Comparison of ENCODE assay signal across 19 mouse cellular contexts in genomic region chr1:54119638-54120320, GRCm38 (mm10).
DNase-seq lines count a peak whose midpoint lies in the region; ATAC-seq lines count a peak whose summit lies in the region.
"Had no signal": no experiment of that assay in that cellular context is flagged by ENCODE, and none has a peak within 500 bp of the region (broad histone marks: within the 10 kb centered on the region; RNA-seq: fewer than 3 reads in every experiment).

No protein-coding gene starts in this region.

- ATAC-seq in hindbrain, embryonic 11.5 days (ENCODE audit: low FRiP score), result peak; percentile 71; the same call in 1 of the 2 replicates
- peak; percentile 68 for ATAC-seq in hindbrain, embryonic 12.5 days (ENCODE audit: low FRiP score)
- ATAC-seq in midbrain, embryonic 12.5 days (ENCODE audit: low FRiP score, low read depth), result peak; percentile 85
- ATAC-seq in liver, embryonic 12.5 days, result no peak

- no peak overlapping the region for H3K4me2 ChIP-seq in hindbrain, embryonic 11.5 days (replicated peaks; ENCODE audit: low read depth, low read length)
- no peak overlapping the region for H3K4me2 ChIP-seq in hindbrain, embryonic 12.5 days (replicated peaks)
- H3K4me2 ChIP-seq in midbrain, embryonic 12.5 days (replicated peaks), result no peak overlapping the region
- no peak overlapping the region for H3K4me2 ChIP-seq in liver, embryonic 12.5 days
- H3K4me2 ChIP-seq: lung, embryonic 14.5 days had no signal

- peak; percentile 14 for DNase-seq in hindbrain, embryonic 11.5 days (ENCODE audit: low spot score)
- DNase-seq in hindbrain, embryonic 10.5 days (ENCODE audit: low spot score), result no peak
- no peak for DNase-seq in adrenal gland, adult 8-10 months
- no peak for DNase-seq in retina, postnatal 1 day
- DNase-seq: adrenal gland, postnatal 25 days; cerebellum, postnatal 36 days; gastrocnemius, adult 2 months; heart, postnatal 4 days; kidney, adult 18-20 months; kidney, postnatal 4 days; lung, embryonic 14.5 days; thymus, postnatal 25 days had no signal

- no peak overlapping the region for H3K4me3 ChIP-seq in hindbrain, embryonic 11.5 days (ENCODE audit: low read depth, low read length)
- H3K4me3 ChIP-seq in hindbrain, embryonic 10.5 days, result no peak overlapping the region
- H3K4me3 ChIP-seq in hindbrain, embryonic 12.5 days, result no peak overlapping the region
- no peak overlapping the region for H3K4me3 ChIP-seq in midbrain, embryonic 12.5 days
- no peak overlapping the region for H3K4me3 ChIP-seq in liver, embryonic 12.5 days
- H3K4me3 ChIP-seq: erythroblast, embryonic 14.5 days; gastrocnemius, adult 2 months; heart, embryonic 10.5 days had no signal

- H3K4me1 ChIP-seq in hindbrain, embryonic 11.5 days (replicated peaks; ENCODE audit: control insufficient read depth, insufficient read depth, low read length), result no peaks in the 10 kb centered on the region
- H3K4me1 ChIP-seq in hindbrain, embryonic 10.5 days (replicated peaks), result peaks cover 6% of the 10 kb centered on the region
- peaks cover 6% of the 10 kb centered on the region; the same call in 1 of the 2 replicates for H3K4me1 ChIP-seq in hindbrain, embryonic 12.5 days
- peaks cover 6% of the 10 kb centered on the region; the same call in 1 of the 2 replicates for H3K4me1 ChIP-seq in midbrain, embryonic 12.5 days
- H3K4me1 ChIP-seq in liver, embryonic 12.5 days, result no peaks in the 10 kb centered on the region

- no peaks in the 10 kb centered on the region for H3K36me3 ChIP-seq in hindbrain, embryonic 11.5 days (ENCODE audit: control insufficient read depth, insufficient read depth, low read length)
- no peaks in the 10 kb centered on the region for H3K36me3 ChIP-seq in hindbrain, embryonic 10.5 days
- H3K36me3 ChIP-seq in hindbrain, embryonic 12.5 days, result no peaks in the 10 kb centered on the region
- H3K36me3 ChIP-seq in midbrain, embryonic 12.5 days, result no peaks in the 10 kb centered on the region
- H3K36me3 ChIP-seq in liver, embryonic 12.5 days, result no peaks in the 10 kb centered on the region
- H3K36me3 ChIP-seq: G1E; heart, embryonic 10.5 days had no signal

- 68% methylated on average over 9 of the region's 9 CpGs for WGBS in hindbrain, embryonic 11.5 days
- 72% methylated on average over 9 of the region's 9 CpGs for WGBS in hindbrain, embryonic 10.5 days
- 71% methylated on average over 9 of the region's 9 CpGs for WGBS in hindbrain, embryonic 12.5 days
- WGBS in midbrain, embryonic 12.5 days, result 61% methylated on average over 9 of the region's 9 CpGs
- WGBS in liver, embryonic 12.5 days (ENCODE audit: insufficient replicate concordance), result 71% methylated on average over 9 of the region's 9 CpGs

- H3K27me3 ChIP-seq in hindbrain, embryonic 11.5 days (ENCODE audit: control insufficient read depth, insufficient read depth, low read length), result no peaks in the 10 kb centered on the region
- no peaks in the 10 kb centered on the region for H3K27me3 ChIP-seq in hindbrain, embryonic 10.5 days (ENCODE audit: insufficient read depth, poor library complexity, severe bottlenecking)
- H3K27me3 ChIP-seq in hindbrain, embryonic 12.5 days, result no peaks in the 10 kb centered on the region
- no peaks in the 10 kb centered on the region for H3K27me3 ChIP-seq in midbrain, embryonic 12.5 days
- no peaks in the 10 kb centered on the region for H3K27me3 ChIP-seq in liver, embryonic 12.5 days (replicated peaks)

- H3K9me3 ChIP-seq in hindbrain, embryonic 11.5 days (ENCODE audit: control insufficient read depth, low read length), result no peaks in the 10 kb centered on the region
- no peaks in the 10 kb centered on the region for H3K9me3 ChIP-seq in hindbrain, embryonic 10.5 days
- H3K9me3 ChIP-seq in hindbrain, embryonic 12.5 days (replicated peaks), result no peaks in the 10 kb centered on the region
- H3K9me3 ChIP-seq in midbrain, embryonic 12.5 days, result no peaks in the 10 kb centered on the region
- no peaks in the 10 kb centered on the region for H3K9me3 ChIP-seq in liver, embryonic 12.5 days (replicated peaks)
- H3K9me3 ChIP-seq: G1E; heart, embryonic 10.5 days had no signal

- no peak overlapping the region for H3K9ac ChIP-seq in hindbrain, embryonic 11.5 days (ENCODE audit: low read depth, low read length)
- no peak overlapping the region for H3K9ac ChIP-seq in hindbrain, embryonic 12.5 days
- H3K9ac ChIP-seq in midbrain, embryonic 12.5 days (replicated peaks), result no peak overlapping the region
- H3K9ac ChIP-seq in liver, embryonic 12.5 days, result no peak overlapping the region
- H3K9ac ChIP-seq: lung, embryonic 14.5 days had no signal

- H3K27ac ChIP-seq in hindbrain, embryonic 11.5 days (ENCODE audit: low read depth, low read length), result no peak overlapping the region
- no peak overlapping the region for H3K27ac ChIP-seq in hindbrain, embryonic 10.5 days
- no peak overlapping the region for H3K27ac ChIP-seq in hindbrain, embryonic 12.5 days
- H3K27ac ChIP-seq in midbrain, embryonic 12.5 days (replicated peaks), result no peak overlapping the region
- H3K27ac ChIP-seq in liver, embryonic 12.5 days, result no peak overlapping the region
- H3K27ac ChIP-seq: gastrocnemius, adult 2 months; heart, embryonic 10.5 days; stomach, postnatal 0 days had no signal
